ENCODE assay signal across 16 mouse cellular contexts in the genomic region with DNA sequence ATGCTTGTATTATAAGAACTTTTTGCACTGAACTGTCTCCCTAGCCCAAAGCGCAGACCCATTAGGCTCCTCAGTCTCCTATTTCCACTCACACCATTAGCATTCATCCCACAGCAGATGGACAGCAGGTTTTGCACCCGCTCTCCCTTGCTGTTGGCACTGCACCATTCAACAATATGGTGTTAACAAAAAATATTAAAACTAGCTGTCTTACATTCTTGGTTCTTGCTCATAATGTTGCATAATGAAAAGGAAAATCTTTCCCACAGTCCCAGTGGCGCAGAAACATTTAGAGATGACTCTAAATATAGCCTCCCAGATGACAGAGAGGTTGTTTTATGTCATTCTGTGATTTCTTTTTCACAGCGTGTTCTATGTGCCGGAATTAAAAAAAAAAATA. TPM values are rescaled to one million over a fixed set of nuclear protein-coding genes. Genes with fewer than 3 reads are reported as not detected.
DNase-seq lines count a peak whose midpoint lies in the region; ATAC-seq and TF ChIP-seq lines count a peak whose summit lies in the region.
"Had no signal": no experiment of that assay in that cellular context is flagged by ENCODE, and none has a peak within 500 bp of the region (broad histone marks: within the 10 kb centered on the region; RNA-seq: fewer than 3 reads in every experiment).

No protein-coding gene starts in this region.

- TF ChIP-seq EP300 in heart, adult 2 months (IDR thresholded peaks at IDR 0.05; ENCODE audit: insufficient read depth, low read depth, low read length) = no peak

- no peaks in the 10 kb centered on the region for H3K36me3 ChIP-seq in heart, adult 2 months (ENCODE audit: control insufficient read depth, insufficient read depth, low read length)
- H3K36me3 ChIP-seq: embryonic facial prominence, embryonic 13.5 days had no signal

- H3K4me1 ChIP-seq in heart, adult 2 months (ENCODE audit: control insufficient read depth, insufficient read depth, low read length) = peaks cover 1% of the 10 kb centered on the region; the same call in 1 of the 2 replicates
- H3K4me1 ChIP-seq: embryonic facial prominence, embryonic 13.5 days had no signal

- no peaks in the 10 kb centered on the region for H3K79me2 ChIP-seq in heart, adult 2 months (replicated peaks; ENCODE audit: control insufficient read depth, insufficient read depth, low read length)

- DNase-seq in cerebellum, adult 9-10 months = peak; percentile 36
- DNase-seq in heart, adult 8-10 months (ENCODE audit: low spot score) = peak; percentile 9
- no peak for DNase-seq in heart, adult 2 months
- DNase-seq in lung, postnatal 36 days = peak; percentile 7
- no peak for DNase-seq in lung, postnatal 4 days
- peak; percentile 52 to 87 for DNase-seq in left cerebral cortex, postnatal 25 days (ENCODE audit: low spot score in 2 of 2)
- no peak for DNase-seq in embryo, embryonic 9.5 days (ENCODE audit: extremely low spot score)
- DNase-seq: adrenal gland, postnatal 25 days; cerebellum, postnatal 10 days; kidney, adult 8-10 months; thymus, postnatal 25 days had no signal

- 58% methylated on average over 5 of the region's 5 CpGs for WGBS in heart, adult 2 months

- no peak for TF ChIP-seq POLR2A in heart, adult 2 months (IDR thresholded peaks at IDR 0.05; ENCODE audit: insufficient read depth, low read depth, low read length)

- no peak overlapping the region for H3K4me3 ChIP-seq in heart, adult 2 months
- H3K4me3 ChIP-seq: embryonic facial prominence, embryonic 13.5 days; megakaryocyte, embryonic 14.5 days had no signal

- no peak overlapping the region; the same call in 1 of the 2 replicates for H3K27ac ChIP-seq in heart, adult 2 months
- H3K27ac ChIP-seq: embryonic facial prominence, embryonic 13.5 days; hindbrain, embryonic 14.5 days; liver, embryonic 14.5 days had no signal

- no peak for ATAC-seq in cerebellum, adult (ENCODE audit: insufficient number of reproducible peaks, low FRiP score, low TSS enrichment)

- intact Hi-C loops in heart, adult 2 months (cut with DNase I) = loop anchor here (5.0 kb wide), 1 partner anchor 1881 kb away; no protein-coding TSS in a partner anchor
- intact Hi-C loops in left cerebral cortex, postnatal 25 days (cut with DNase I) = loop anchor here (2.0 kb wide), 1 partner anchor 24 kb away; no protein-coding TSS in a partner anchor

- no peak overlapping the region for H3K9ac ChIP-seq in heart, adult 2 months (ENCODE audit: low read depth, low read length)
- H3K9ac ChIP-seq: embryonic facial prominence, embryonic 13.5 days; hindbrain, embryonic 14.5 days; liver, embryonic 14.5 days had no signal

- H3K27me3 ChIP-seq in heart, adult 2 months (ENCODE audit: control insufficient read depth, insufficient read depth, low read length) = no peaks in the 10 kb centered on the region
- H3K27me3 ChIP-seq: embryonic facial prominence, embryonic 13.5 days had no signal

- TF ChIP-seq CTCF in heart, adult 2 months (IDR thresholded peaks at IDR 0.05) = no peak

RNA-seq across cellular contexts. Expression of a gene that starts 22.5 kb away (rescaled TPM):
- total RNA-seq in heart, adult 8-10 months (2022) = 10 to 100 TPM; 24.6 to 29.5 (median 28.9) TPM
- 10 to 100 TPM; 29.4 to 29.9 TPM for total RNA-seq in heart, adult 2 months (2021)
- polyA plus RNA-seq in heart, adult 2 months (2012; rRNA removed) = 24.6 and 31.7 TPM in 2 replicates
- total RNA-seq in left cerebral cortex, postnatal 25 days (2021) = 10 to 100 TPM; 61.7 to 65.2 TPM

Comparison
In these comparisons a context has a peak if more than half of its experiments do, and no peak if none do; other contexts are left out.
1. DNase-seq: peak in cerebellum, adult 9-10 months (single experiment), heart, adult 8-10 months (single experiment), lung, postnatal 36 days (single experiment) and left cerebral cortex, postnatal 25 days (2 of 2); none in heart, adult 2 months (0 of 2), lung, postnatal 4 days (0 of 2) and embryo, embryonic 9.5 days (single experiment).